Mouse (Mus musculus) forebrain, embryonic 10.5 days (tissue): Measurements from ENCODE around the gene Hist1h2ac. TPM values are rescaled to one million over a fixed set of nuclear protein-coding genes. Genes with fewer than 3 reads are reported as not detected.
A peak's percentile ranks its signal among the peaks of the same experiment; 100 is the strongest.
"Not testable (repeated sequence)": the region's sequence is repeated elsewhere in the genome, so short reads cannot be mapped to it uniquely, and the experiment has no call there.

Experiments used
- DNase-seq: peaks from one replicate; pipeline ENCODE4 v3.0.0-alpha.2; 2017; ENCODE audit warnings: low spot score; ENCODE audit errors: extremely low spot score
- H3K27ac ChIP-seq: fragments of 300-500 bp; sonication (generic); 2 replicates; pipeline ENCODE4 v1.5.1; 2016; ENCODE audit warnings: mild to moderate bottlenecking
- H3K27me3 ChIP-seq: fragments of 300-500 bp; sonication (generic); 2 replicates; pipeline ENCODE4 v1.6.1; 2016; ENCODE audit warnings: mild to moderate bottlenecking; ENCODE audit not compliant: poor library complexity, severe bottlenecking
- H3K36me3 ChIP-seq: fragments of 300-500 bp; sonication (generic); replicated peaks from 2 replicates; pipeline ENCODE4 v1.6.1; 2016; ENCODE audit warnings: mild to moderate bottlenecking, moderate library complexity
- H3K4me1 ChIP-seq: fragments of 300-500 bp; sonication (generic); 2 replicates; pipeline ENCODE4 v1.6.1; 2016
- H3K4me3 ChIP-seq: fragments of 300-500 bp; sonication (generic); 2 replicates; pipeline ENCODE4 v1.5.1; 2016; ENCODE audit warnings: mild to moderate bottlenecking, moderate library complexity
- H3K9me3 ChIP-seq: fragments of 300-500 bp; sonication (generic); 2 replicates; pipeline ENCODE4 v1.6.1; 2016; ENCODE audit warnings: mild to moderate bottlenecking, moderate library complexity
- WGBS: fragments of 180-500 bp; shearing (Covaris S2); methylation state at CpG from one replicate; pipeline ENCODE4 v1.1.7; 2016; 5-methylcytosine and 5-hydroxymethylcytosine counted together
- polyA plus RNA-seq: library from polyadenylated mRNA; unstranded; fragments of >200 nt; fragmentation: Nextera tagmentation; extraction: Ambion mirVana; gene quantifications from 2 replicates; pipeline ENCODE4 v1.2.1, GENCODE M21; 2016

The Hist1h2ac gene
- polyA plus RNA-seq: 1.00 and 1.1 TPM in 2 replicates

GRCm38 (mm10) chr13:23683755-23684281, at the start of gene Hist1h2ac, which contains the start of gene Hist1h2bc:
Gene Hist1h2ac (minus strand): TSS chr13:23683948.
Gene Hist1h2bc (plus strand): TSS chr13:23684199.
- Histone ChIP-seq H3K36me3 (no peaks in the 10 kb centered on the region), H3K4me3 (peak within 1 kb of the TSS; percentile 54), H3K9me3 (no peaks in the 10 kb centered on the region), H3K27ac (peak within 1 kb of the TSS; percentile 93), H3K4me1 (peaks cover 28% of the 10 kb centered on the region), H3K27me3 (no peaks in the 10 kb centered on the region)
- DNase-seq: peak; percentile 85
- 0% methylated on average over 32 of the region's 32 CpGs for WGBS

GRCm38 (mm10) chr13:23732156-23732804, 48.5 kb upstream of the Hist1h2ac start:
- Histone ChIP-seq H3K36me3 (no peaks in the 10 kb centered on the region), H3K27me3 (no peaks in the 10 kb centered on the region), H3K4me3 (no peak overlapping the region), H3K9me3 (no peaks in the 10 kb centered on the region), H3K4me1 (no peaks in the 10 kb centered on the region; the same call in 1 of the 2 replicates), H3K27ac (no peak overlapping the region)
- 29% methylated on average over 8 of the region's 8 CpGs for WGBS
- DNase-seq: peak; percentile 14

- peak; percentile 10 for DNase-seq
- H3K9me3 ChIP-seq: no peaks in the 10 kb centered on the region
- H3K4me3 ChIP-seq: no peak overlapping the region
- no peaks in the 10 kb centered on the region for H3K27me3 ChIP-seq
- no peaks in the 10 kb centered on the region for H3K36me3 ChIP-seq
- no peak overlapping the region for H3K27ac ChIP-seq
- WGBS: 74% methylated on average over 8 of the region's 8 CpGs
- H3K4me1 ChIP-seq: no peaks in the 10 kb centered on the region; the same call in 1 of the 2 replicates
These were observed 46.7 kb upstream of the Hist1h2ac start for GRCm38 (mm10) chr13:23730479-23730878.

DNA sequence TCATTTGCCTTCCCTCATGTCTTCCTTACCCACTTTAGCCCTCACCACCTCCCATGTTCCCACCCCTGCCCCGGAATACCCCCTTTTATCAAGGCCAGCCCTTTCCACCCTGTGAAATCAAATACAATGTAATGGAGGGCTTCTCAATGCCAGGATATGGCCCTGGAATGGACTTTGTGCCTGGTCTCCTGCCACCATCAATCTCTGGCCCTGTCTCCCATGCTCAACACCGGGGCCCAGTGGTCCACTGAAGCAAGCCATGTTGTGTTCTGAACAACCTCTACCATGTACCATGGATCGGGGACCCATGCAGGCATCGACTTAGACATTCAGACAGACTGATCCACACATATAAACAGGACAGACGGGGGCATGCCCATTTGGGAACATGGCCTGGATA, 46.0 kb upstream of the Hist1h2ac start:
- 92% methylated on average over 5 of the region's 5 CpGs for WGBS
- Histone ChIP-seq H3K4me1 (peaks cover 4% of the 10 kb centered on the region), H3K27me3 (no peaks in the 10 kb centered on the region), H3K36me3 (no peaks in the 10 kb centered on the region), H3K4me3 (no peak overlapping the region), H3K27ac (no peak overlapping the region), H3K9me3 (no peaks in the 10 kb centered on the region)
- peak; percentile 10 for DNase-seq

GRCm38 (mm10) chr13:23729192-23729525, 45.4 kb upstream of the Hist1h2ac start:
- Histone ChIP-seq H3K4me3 (no peak overlapping the region), H3K9me3 (no peaks in the 10 kb centered on the region), H3K4me1 (peaks cover 4% of the 10 kb centered on the region), H3K27me3 (no peaks in the 10 kb centered on the region), H3K27ac (no peak overlapping the region), H3K36me3 (no peaks in the 10 kb centered on the region)
- peak; percentile 7 for DNase-seq
- 90% methylated on average over 9 of the region's 9 CpGs for WGBS

- Histone ChIP-seq H3K4me1 (peaks cover 4% of the 10 kb centered on the region), H3K27me3 (no peaks in the 10 kb centered on the region), H3K27ac (no peak overlapping the region), H3K9me3 (no peaks in the 10 kb centered on the region), H3K36me3 (no peaks in the 10 kb centered on the region), H3K4me3 (no peak overlapping the region)
- peak; percentile 11 for DNase-seq
- 89% methylated on average over 18 of the region's 18 CpGs for WGBS
These were observed 44.9 kb upstream of the Hist1h2ac start for GRCm38 (mm10) chr13:23728472-23729191.

- DNase-seq: no peak
- Histone ChIP-seq H3K9me3 (no peaks in the 10 kb centered on the region), H3K27me3 (no peaks in the 10 kb centered on the region), H3K36me3 (no peaks in the 10 kb centered on the region), H3K4me3 (no peak overlapping the region), H3K27ac (peak overlapping the region; percentile 56), H3K4me1 (peaks cover 4% of the 10 kb centered on the region)
- no CpG with 5 or more reads among the region's 1 CpGs for WGBS
These were observed 41.5 kb upstream of the Hist1h2ac start for GRCm38 (mm10) chr13:23725213-23725612.

- H3K27ac ChIP-seq: no peak overlapping the region
- peak; percentile 10 for DNase-seq
- H3K36me3 ChIP-seq: no peaks in the 10 kb centered on the region
- H3K9me3 ChIP-seq: no peaks in the 10 kb centered on the region
- H3K4me3 ChIP-seq: no peak overlapping the region
- H3K4me1 ChIP-seq: peaks cover 4% of the 10 kb centered on the region
- H3K27me3 ChIP-seq: no peaks in the 10 kb centered on the region
- WGBS: 88% methylated on average over 4 of the region's 4 CpGs
These were observed 40.5 kb upstream of the Hist1h2ac start for GRCm38 (mm10) chr13:23724239-23724638.

DNA sequence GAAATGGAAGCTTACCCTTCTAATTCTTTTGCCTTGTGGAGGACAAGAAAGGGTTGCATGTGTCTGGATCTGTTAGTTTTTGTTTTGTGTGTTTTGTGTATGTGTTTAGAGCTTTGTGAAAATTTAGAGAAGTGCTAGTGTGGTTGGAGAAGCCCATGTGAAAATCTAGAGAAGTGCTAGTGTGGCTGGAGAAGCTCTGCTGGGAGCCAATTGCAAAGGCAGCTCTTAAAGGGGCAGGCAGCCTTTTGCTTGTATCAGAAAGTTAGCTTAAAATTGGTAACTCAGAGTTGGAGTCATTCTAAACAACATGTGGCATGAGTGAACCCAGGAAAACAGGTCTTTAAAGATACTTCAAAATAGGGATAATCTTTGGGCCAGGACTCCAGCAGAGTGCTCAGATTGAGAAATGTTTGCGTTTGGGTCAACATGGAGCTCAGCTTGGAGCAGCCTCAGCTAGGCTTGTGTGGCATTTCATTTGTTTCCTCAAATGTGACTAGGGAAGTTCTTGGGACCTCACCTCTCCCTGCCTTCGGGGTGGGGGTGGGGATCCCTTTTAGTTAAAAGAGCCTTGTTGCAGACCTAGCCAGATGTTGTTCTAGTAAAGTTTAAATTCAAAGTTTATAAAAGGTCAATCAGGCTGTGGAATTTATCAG, 34.0 kb upstream of the Hist1h2ac start:
- H3K36me3 ChIP-seq, H3K4me3 ChIP-seq, H3K27me3 ChIP-seq, H3K27ac ChIP-seq, H3K4me1 ChIP-seq, H3K9me3 ChIP-seq: not testable (repeated sequence)
- 16% methylated on average over 2 of the region's 2 CpGs for WGBS
- peak; percentile 6 for DNase-seq

GRCm38 (mm10) chr13:23717176-23717575, 33.4 kb upstream of the Hist1h2ac start:
- WGBS: 60% methylated on average over 11 of the region's 11 CpGs
- peak; percentile 10 for DNase-seq
- no peak overlapping the region for H3K27ac ChIP-seq

GRCm38 (mm10) chr13:23716261-23717042, 32.7 kb upstream of the Hist1h2ac start:
- no peak overlapping the region for H3K27ac ChIP-seq
- H3K9me3 ChIP-seq: no peaks in the 10 kb centered on the region
- no peaks in the 10 kb centered on the region for H3K36me3 ChIP-seq
- 0 out of 2 replicates have a peak, but pooled peaks cover 2% of the 10 kb centered on the region for H3K4me1 ChIP-seq
- WGBS: 92% methylated on average over 5 of the region's 5 CpGs
- H3K4me3 ChIP-seq: no peak overlapping the region
- no peak for DNase-seq
- H3K27me3 ChIP-seq: peaks cover 9% of the 10 kb centered on the region

More at GRCm38 (mm10) chr13:23717176-23717575, 33.4 kb upstream of the Hist1h2ac start:
- H3K4me1 ChIP-seq: 0 out of 2 replicates have a peak, but pooled peaks cover 2% of the 10 kb centered on the region
- H3K9me3 ChIP-seq: no peaks in the 10 kb centered on the region
- no peaks in the 10 kb centered on the region for H3K36me3 ChIP-seq
- no peak overlapping the region for H3K4me3 ChIP-seq
- peaks cover 2% of the 10 kb centered on the region; the same call in 1 of the 2 replicates for H3K27me3 ChIP-seq
